Mouse (Mus musculus) liver, adult (tissue): ENCODE data around the gene Cyp2d26.

Experiments used
- GATA4 ChIP-seq: IDR thresholded peaks from 2 replicates; pipeline ENCODE4 v1.6.1; 2014; ENCODE audit warnings: mild to moderate bottlenecking, low read length; ENCODE audit not compliant: insufficient replicate concordance

Cyp2d26 gene

DNA sequence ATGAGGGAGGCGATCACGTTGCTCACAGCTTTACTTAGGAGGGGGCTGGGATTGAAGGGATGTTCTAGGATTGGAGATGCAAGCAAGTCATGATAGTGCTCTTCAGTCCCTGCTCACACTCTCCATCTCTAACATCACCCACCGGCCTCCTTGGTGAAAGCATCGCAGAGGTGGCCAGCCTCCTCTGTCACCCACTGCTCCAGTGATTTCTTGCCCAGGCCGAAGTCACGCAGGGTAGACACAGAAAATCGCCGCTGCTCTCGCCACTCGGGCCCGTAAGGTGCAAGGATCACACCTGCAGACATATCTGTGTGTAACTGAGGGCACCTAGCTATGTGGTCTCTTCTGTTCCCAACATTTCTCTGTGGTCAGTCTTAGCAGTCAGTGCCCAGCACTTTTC lies 1.5 kb downstream of the Cyp2d26 start:
- no peak for TF ChIP-seq GATA4

DNA sequence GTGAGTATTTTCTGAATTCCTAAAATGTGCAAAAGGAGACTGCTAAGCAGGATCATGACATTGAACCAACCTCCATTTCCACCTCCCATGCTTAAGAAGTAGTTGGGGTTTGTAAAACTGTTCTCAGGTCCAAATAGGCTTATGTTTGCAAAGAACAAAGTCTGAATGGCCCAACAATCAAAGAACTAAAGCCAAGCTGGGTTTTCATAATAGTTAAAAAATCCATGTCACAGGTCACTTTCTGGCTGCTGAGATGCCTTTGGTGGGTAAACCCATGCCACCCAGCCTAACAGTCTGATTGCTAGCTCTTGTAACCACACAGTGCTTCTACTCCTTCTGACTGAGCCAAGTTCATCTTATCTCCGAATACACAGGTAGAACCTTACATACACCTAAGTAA lies 9.5 kb downstream of the Cyp2d26 start:
- TF ChIP-seq GATA4: no peak

DNA sequence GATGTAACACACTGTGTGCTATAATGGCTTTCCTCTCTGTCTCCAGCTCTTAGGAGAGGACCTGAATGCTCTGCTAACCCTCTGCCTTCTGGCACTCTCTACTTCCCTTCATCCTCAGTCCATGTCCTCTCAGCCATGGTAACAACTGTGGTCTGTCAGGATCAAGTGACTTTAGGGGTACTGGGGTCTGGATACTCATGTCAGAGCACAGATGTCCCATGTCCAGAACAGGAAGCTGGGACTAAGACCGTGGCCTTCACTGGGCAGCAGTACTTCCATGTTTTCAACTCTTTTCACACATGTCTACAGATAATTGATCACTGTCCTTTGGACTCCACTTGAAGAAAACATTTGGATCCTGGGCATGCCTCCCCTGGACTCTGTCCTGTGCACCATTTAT lies 10.3 kb downstream of the Cyp2d26 start:
- no peak for TF ChIP-seq GATA4

DNA sequence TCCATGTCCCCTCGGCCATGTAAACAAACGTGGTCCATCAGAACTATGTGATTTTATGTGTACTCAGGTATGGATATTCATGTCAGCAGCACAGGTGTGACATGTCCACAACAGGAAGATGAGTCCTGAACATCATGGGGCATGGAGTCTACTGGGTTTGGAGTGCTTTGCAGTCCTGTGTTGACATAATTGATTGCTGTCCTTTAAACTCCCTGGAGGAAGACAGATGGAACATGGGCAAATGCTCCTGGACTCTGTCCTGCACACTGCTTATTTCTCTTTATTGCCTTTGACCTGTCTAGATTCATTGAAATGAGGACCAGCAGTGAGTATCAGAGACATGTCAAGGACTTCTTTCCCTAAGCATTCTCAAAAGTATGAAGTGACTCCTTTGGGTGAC lies 28.2 kb downstream of the Cyp2d26 start:
- no peak for TF ChIP-seq GATA4

DNA sequence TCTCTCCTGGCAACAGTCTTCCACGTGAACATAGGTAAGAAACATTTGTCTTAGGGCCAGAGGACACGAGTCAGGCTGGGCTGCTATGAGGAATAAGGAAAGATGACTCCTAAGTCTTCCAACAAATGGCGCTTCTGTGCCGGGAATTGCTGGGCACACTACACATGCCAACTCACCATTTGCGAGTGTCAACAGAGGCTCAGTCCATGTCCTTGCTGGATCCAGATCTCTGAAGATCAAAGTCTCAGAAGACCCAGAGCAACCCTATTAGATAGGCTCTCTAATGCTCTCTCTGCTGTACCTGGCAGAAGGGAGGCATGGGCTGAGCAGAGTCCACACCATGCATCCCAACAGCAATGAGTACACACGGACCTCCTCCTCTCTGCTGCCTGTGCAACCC lies 29.2 kb downstream of the Cyp2d26 start:
- no peak for TF ChIP-seq GATA4

DNA sequence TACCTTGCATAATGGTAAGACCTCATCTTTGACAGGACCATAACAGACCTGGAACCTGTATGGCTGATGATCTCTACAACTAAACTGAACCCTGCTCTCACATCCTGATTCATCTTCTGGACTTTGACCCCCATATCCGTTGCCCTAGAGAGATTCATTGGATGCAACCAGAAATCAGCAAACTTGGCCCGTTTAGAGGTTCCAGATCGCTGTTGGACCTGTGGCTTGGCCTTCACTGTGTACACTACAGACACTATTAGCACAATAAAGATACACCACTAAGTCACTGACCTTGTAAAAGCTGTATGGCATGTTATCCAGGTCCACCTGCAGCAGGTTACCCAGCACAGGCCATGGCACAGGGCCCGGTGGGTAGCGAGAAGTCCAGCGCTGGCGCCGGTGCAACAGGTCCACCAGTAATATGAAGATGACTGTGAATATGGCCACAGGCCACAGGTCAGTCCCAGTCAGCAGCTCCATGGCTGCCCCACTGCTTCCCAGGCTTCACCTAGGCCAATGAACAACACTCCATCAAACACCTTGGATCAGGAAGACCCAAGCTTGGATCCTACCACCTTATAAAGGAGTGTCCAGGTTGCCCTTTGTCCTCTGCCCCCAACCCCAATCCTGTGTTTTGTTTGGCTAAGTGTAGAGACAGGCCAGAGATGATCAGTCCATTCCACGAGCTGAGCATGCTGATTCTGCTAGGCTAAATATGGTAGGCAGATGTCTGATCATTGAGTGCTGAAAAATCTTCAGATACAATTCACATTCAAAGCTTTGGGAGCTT lies 30.3 kb downstream of the Cyp2d26 start, which contains the start of gene Cyp2d40:
TSS of gene Cyp2d40 (minus strand) at position 553 of the 790 bp plus-strand sequence.
- 0 out of 2 replicates have a peak, but pooled peaks have one; percentile 6 for TF ChIP-seq GATA4

DNA sequence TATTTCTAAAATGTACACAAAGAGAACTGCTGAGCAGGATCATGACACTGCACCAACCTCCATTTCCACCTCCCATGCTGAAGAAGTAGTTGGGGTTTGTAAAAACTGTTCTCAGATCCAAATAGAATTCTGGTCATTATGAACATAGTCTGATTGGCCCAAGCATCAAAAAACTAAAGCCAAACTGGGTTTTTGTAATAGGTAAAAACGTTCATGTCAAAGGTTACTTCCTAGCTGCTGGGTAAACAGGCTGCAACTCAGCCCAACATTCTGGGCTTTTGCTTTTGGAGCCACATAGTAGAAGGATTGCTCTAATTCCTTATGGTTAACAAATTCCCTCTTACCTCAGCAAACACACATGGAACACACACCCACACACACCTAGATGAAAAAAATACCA lies 46.0 kb downstream of the Cyp2d26 start:
- TF ChIP-seq GATA4: no peak

DNA sequence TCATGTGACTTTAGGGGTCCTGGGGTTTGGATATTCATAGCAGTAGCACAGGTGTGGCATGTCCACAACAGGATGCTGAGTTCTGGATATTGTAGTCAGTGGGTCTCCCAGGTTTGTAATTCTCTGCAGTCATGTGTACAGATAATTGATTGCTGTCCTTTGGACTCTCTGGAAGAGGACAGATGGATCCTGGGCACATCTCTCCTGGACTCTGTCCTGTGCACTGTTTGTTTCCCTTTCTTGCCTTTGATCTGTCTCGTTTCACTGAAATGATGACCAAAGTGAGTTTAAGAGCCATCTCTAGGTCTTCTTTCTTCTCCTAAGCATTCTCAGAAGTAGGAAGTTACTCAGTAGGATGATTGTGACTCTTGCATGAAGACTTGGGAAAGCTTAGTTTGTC lies 46.6 kb downstream of the Cyp2d26 start:
- no peak for TF ChIP-seq GATA4
